Mouse (Mus musculus) lung, postnatal 0 days (tissue): ENCODE measurements around the gene Dnm3. TPM values are rescaled to one million over a fixed set of nuclear protein-coding genes. Genes with fewer than 3 reads are reported as not detected.

ENCODE experiments used
- ATAC-seq: fragments of 200-750 bp; cut with Nextera tagmentation; 2 replicates; pipeline ENCODE4 v1.8.0; 2017; ENCODE audit warnings: moderate library complexity
- DNase-seq: peaks from one replicate; pipeline ENCODE4 v3.0.0-alpha.2; 2016; ENCODE audit warnings: low spot score
- H3K27ac ChIP-seq: fragments of 300-500 bp; sonication (generic); 2 replicates; pipeline ENCODE4 v1.5.1; 2014; ENCODE audit warnings: antibody characterized with exemption, mild to moderate bottlenecking, low read length, mixed read lengths
- H3K27me3 ChIP-seq: fragments of 300-500 bp; sonication (generic); replicated peaks from 2 replicates; pipeline ENCODE4 v1.6.1; 2014; ENCODE audit warnings: low read length, mixed read lengths; ENCODE audit not compliant: insufficient read depth
- H3K36me3 ChIP-seq: fragments of 300-500 bp; sonication (generic); 2 replicates; pipeline ENCODE4 v1.6.1; 2014; ENCODE audit warnings: low read length, mixed read lengths; ENCODE audit not compliant: insufficient read depth
- H3K4me1 ChIP-seq: fragments of 300-500 bp; sonication (generic); 2 replicates; pipeline ENCODE4 v1.6.1; 2014; ENCODE audit warnings: antibody characterized with exemption, low read depth, low read length, mixed read lengths; ENCODE audit not compliant: insufficient read depth
- H3K4me2 ChIP-seq: fragments of 300-500 bp; sonication (generic); replicated peaks from 2 replicates; pipeline ENCODE4 v1.6.1; 2014; ENCODE audit warnings: low read depth, mild to moderate bottlenecking, low read length, moderate library complexity, mixed read lengths
- H3K4me3 ChIP-seq: fragments of 300-500 bp; sonication (generic); 2 replicates; pipeline ENCODE4 v1.5.1; 2014; ENCODE audit warnings: low read depth, low read length
- H3K9ac ChIP-seq: fragments of 300-500 bp; sonication (generic); replicated peaks from 2 replicates; pipeline ENCODE4 v1.6.1; 2014; ENCODE audit warnings: low read depth, mild to moderate bottlenecking
- H3K9me3 ChIP-seq: fragments of 300-500 bp; sonication (generic); 2 replicates; pipeline ENCODE4 v1.6.1; 2016; ENCODE audit warnings: low read length, mixed read lengths
- CTCF ChIP-seq: IDR thresholded peaks from 2 replicates; pipeline ENCODE4 v1.5.1; 2016; ENCODE audit warnings: antibody characterized with exemption, mild to moderate bottlenecking
- EP300 ChIP-seq: IDR thresholded peaks from 2 replicates; pipeline ENCODE4 v1.6.1; 2016; ENCODE audit warnings: antibody characterized with exemption, mild to moderate bottlenecking, control low read depth
- WGBS: fragments of 180-500 bp; shearing (Covaris S2); extraction: QIAGEN DNeasy Blood & Tissue Kit; methylation state at CpG from one replicate; pipeline ENCODE4 v1.1.7; 2014; 5-methylcytosine and 5-hydroxymethylcytosine counted together
- polyA plus RNA-seq: library from polyadenylated mRNA; unstranded; fragments of >200 nt; fragmentation: Nextera tagmentation; extraction: Ambion mirVana; gene quantifications from 2 replicates; pipeline ENCODE4 v1.2.1, GENCODE M21; 2015

Dnm3 gene
- polyA plus RNA-seq, 1 experiment from 2014 or later, result 3.4 TPM

GRCm38 (mm10) chr1:162074626-162075410 is 403.0 kb downstream of the Dnm3 start:
- 47% methylated on average over 17 of the region's 17 CpGs for WGBS
- H3K9me3 ChIP-seq, result no peaks in the 10 kb centered on the region
- peak overlapping the region; percentile 45; the same call in 1 of the 2 replicates for H3K27ac ChIP-seq
- H3K4me2 ChIP-seq, result no peak overlapping the region
- TF ChIP-seq EP300 (peak; percentile 16; the same call in 1 of the 2 replicates), CTCF (no peak)
- no peaks in the 10 kb centered on the region for H3K27me3 ChIP-seq
- no peak overlapping the region for H3K4me3 ChIP-seq
- DNase-seq, result peak; percentile 19
- no peak; the same call in 1 of the 2 replicates for ATAC-seq
- H3K9ac ChIP-seq, result no peak overlapping the region
- no peaks in the 10 kb centered on the region for H3K36me3 ChIP-seq
- H3K4me1 ChIP-seq, result no peaks in the 10 kb centered on the region

GRCm38 (mm10) chr1:162072917-162073578 is 404.8 kb downstream of the Dnm3 start:
- H3K4me2 ChIP-seq, result no peak overlapping the region
- no peaks in the 10 kb centered on the region for H3K27me3 ChIP-seq
- no peak overlapping the region for H3K4me3 ChIP-seq
- H3K9me3 ChIP-seq, result no peaks in the 10 kb centered on the region
- H3K9ac ChIP-seq, result no peak overlapping the region
- no peak for TF ChIP-seq EP300
- TF ChIP-seq CTCF, result no peak
- H3K36me3 ChIP-seq, result no peaks in the 10 kb centered on the region
- H3K27ac ChIP-seq, result no peak overlapping the region
- H3K4me1 ChIP-seq, result no peaks in the 10 kb centered on the region
- 74% methylated on average over 7 of the region's 7 CpGs for WGBS
- ATAC-seq (no peak), DNase-seq (no peak)

- H3K4me1 ChIP-seq, result no peaks in the 10 kb centered on the region
- H3K9me3 ChIP-seq, result no peaks in the 10 kb centered on the region
These were observed 424.2 kb downstream of the Dnm3 start for GRCm38 (mm10) chr1:162053608-162054007.

DNA sequence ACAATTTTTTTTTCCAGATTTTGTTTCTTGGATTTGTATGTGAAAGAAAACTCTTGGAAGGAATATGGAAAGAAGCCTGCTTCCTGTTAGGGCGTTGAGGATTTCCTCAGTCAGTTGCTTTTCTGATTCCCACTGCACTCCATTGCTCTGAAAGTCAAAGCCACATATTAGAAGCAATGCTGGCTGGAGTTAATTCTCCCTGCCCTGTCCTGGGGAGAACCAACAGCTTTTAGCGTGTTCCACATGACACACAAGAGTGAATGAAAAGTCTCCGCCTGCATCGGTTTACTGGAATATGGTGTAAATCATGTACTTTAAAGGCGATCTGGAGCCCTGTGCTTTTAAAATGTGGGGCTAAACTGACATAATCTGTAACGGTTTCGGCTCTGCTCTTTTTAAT is 424.6 kb downstream of the Dnm3 start:
- Histone ChIP-seq H3K27me3 (no peaks in the 10 kb centered on the region), H3K4me2 (no peak overlapping the region), H3K4me1 (no peaks in the 10 kb centered on the region), H3K9ac (no peak overlapping the region), H3K27ac (no peak overlapping the region), H3K9me3 (no peaks in the 10 kb centered on the region), H3K36me3 (no peaks in the 10 kb centered on the region), H3K4me3 (no peak overlapping the region)
- DNase-seq, result no peak
- WGBS, result 71% methylated on average over 7 of the region's 7 CpGs
- no peak for TF ChIP-seq CTCF
- ATAC-seq, result no peak

More at GRCm38 (mm10) chr1:162053608-162054007, 424.2 kb downstream of the Dnm3 start:
- no peak overlapping the region for H3K4me2 ChIP-seq
- DNase-seq (no peak), ATAC-seq (no peak)
- H3K4me3 ChIP-seq, result no peak overlapping the region
- no peaks in the 10 kb centered on the region for H3K36me3 ChIP-seq
- H3K27ac ChIP-seq, result no peak overlapping the region
- TF ChIP-seq CTCF (no peak), EP300 (no peak)
- H3K9ac ChIP-seq, result no peak overlapping the region
- no peaks in the 10 kb centered on the region for H3K27me3 ChIP-seq
- WGBS, result 64% methylated on average over 6 of the region's 6 CpGs

DNA sequence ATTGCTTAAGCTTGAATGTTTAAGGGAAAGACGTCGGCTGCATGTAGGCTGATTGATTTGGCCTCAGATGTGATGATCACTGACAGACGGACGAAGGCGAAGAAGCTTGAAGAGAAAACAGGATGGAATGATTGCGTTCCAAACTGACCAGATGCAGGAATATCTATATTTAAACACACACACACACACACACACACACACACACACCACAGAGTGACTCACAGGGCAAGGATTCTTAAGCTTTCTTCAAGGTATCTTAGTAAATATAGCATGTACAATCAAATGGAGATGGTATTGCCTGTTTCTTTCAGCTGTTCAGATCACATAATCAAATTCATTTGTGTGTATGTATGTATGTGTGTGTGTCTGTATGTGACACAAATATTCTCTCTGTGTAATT is 425.1 kb downstream of the Dnm3 start:
- no peak overlapping the region for H3K4me3 ChIP-seq
- no peak for TF ChIP-seq CTCF
- no peak for TF ChIP-seq EP300
- no peak overlapping the region for H3K9ac ChIP-seq
- H3K9me3 ChIP-seq, result no peaks in the 10 kb centered on the region
- 78% methylated on average over 6 of the region's 6 CpGs for WGBS
- no peak overlapping the region for H3K4me2 ChIP-seq
- H3K36me3 ChIP-seq, result no peaks in the 10 kb centered on the region
- H3K27ac ChIP-seq, result no peak overlapping the region
- ATAC-seq, result no peak
- DNase-seq, result no peak
- H3K4me1 ChIP-seq, result no peaks in the 10 kb centered on the region
- H3K27me3 ChIP-seq, result no peaks in the 10 kb centered on the region

GRCm38 (mm10) chr1:162052138-162052537 is 425.7 kb downstream of the Dnm3 start:
- ATAC-seq (no peak), DNase-seq (no peak)
- WGBS, result 81% methylated on average over 7 of the region's 7 CpGs
- no peak overlapping the region for H3K9ac ChIP-seq
- no peaks in the 10 kb centered on the region for H3K36me3 ChIP-seq
- no peak for TF ChIP-seq EP300
- no peak for TF ChIP-seq CTCF
- H3K27ac ChIP-seq, result no peak overlapping the region
- no peaks in the 10 kb centered on the region for H3K9me3 ChIP-seq
- H3K4me3 ChIP-seq, result no peak overlapping the region
- no peaks in the 10 kb centered on the region for H3K4me1 ChIP-seq
- H3K4me2 ChIP-seq, result no peak overlapping the region
- no peaks in the 10 kb centered on the region for H3K27me3 ChIP-seq
